Mouse (Mus musculus): Measurements from ENCODE around the gene Mamld1. TPM values are rescaled to one million over a fixed set of nuclear protein-coding genes. Genes with fewer than 3 reads are reported as not detected.
"Not testable (repeated sequence)": the region's sequence is repeated elsewhere in the genome, so short reads cannot be mapped to it uniquely, and the experiment has no call there.

Gene Mamld1
- 10 to 100 TPM; 19.8 to 20.1 TPM for total RNA-seq (2021)

DNA sequence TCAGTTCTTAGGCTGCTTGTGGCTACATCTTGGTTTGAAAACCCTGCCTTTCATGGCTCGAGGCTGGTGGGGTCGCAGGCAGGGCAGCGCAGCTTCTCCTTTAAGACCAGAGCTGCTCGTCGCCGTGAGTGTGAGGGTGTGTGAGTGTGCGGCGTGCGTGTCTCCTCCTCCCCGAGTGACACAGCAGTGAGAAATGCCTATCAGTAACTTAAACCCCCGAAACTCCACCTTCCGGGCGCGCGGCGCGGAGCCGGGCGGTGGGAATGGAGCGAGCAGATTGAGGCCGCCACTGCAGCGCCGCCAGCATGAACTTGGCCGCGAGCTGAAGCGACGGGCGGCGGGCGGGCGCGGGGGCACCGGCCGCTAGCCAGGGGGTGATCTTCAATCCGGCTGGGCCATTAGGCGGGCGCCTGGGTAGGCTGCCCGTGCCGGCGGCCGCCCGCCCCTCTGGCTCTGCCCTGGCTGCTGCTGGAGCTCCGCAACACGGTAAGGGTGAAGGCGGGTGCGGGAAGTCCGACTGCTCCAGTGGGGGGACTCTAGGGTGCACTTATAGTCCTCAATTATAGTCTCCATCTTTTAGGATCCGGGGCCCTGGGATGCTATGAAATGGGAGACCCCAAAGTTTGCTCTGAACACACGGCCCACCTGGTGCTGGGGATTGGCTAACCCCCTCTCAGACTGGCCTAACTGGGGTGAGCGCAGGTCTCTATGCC is at the start of gene Mamld1:
Gene Mamld1, plus strand, starts transcription at position 393 of the 713 bp plus-strand sequence.
- DNase-seq (ENCODE audit: extremely low spot score in 1 of 2, low spot score in 2 of 2): peak; percentile 69 to 86
- intact Hi-C loops (cut with DNase I): loop anchor here (2.0 to 5.0 kb wide), 2 partner anchors 261 to 337 kb away; no protein-coding TSS in a partner anchor

DNA sequence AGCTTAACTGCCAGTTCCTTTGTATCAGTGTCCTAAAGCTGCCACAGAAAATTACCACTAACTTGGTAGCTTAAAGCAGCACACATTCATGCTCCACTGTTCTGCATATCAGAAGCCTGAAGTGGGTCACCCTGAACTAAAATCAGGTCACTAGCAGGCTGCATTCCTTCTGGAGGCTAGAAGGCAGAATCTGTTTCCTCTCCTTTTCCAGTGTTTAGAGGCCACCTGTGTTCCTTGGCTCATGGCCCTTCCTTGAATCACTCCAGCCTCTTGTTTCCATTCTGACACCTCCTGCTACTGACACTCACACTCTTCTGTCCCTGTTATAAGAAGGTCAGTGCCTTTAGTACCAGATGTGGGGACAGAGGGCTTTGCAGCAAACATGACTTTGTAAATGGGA is 25.3 kb upstream of the Mamld1 start:
- no peak for DNase-seq (ENCODE audit: extremely low spot score in 1 of 2, low spot score in 2 of 2)
- intact Hi-C loops (cut with DNase I): no loop called here

DNA sequence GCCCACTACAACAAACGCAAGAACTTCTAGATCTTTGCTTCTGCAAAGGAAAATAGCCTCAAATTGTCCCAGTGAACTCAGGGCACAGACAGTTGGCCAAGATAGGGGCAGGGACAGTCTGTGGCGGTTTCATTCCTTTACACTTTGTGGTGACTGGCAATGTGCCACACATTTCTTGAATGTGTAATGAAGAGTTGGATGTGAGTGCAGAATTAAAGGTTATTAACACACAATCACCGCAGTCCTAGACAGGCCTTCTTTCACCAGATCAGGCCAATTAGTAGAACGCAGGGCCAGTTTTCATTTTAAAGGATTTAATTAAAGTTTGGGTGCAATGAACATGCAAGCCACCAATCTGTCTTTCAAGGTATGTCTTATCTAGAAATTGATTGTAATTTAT is 22.0 kb upstream of the Mamld1 start:
- intact Hi-C loops (cut with DNase I): no loop called here
- DNase-seq (ENCODE audit: extremely low spot score in 1 of 2, low spot score in 2 of 2): no peak

DNA sequence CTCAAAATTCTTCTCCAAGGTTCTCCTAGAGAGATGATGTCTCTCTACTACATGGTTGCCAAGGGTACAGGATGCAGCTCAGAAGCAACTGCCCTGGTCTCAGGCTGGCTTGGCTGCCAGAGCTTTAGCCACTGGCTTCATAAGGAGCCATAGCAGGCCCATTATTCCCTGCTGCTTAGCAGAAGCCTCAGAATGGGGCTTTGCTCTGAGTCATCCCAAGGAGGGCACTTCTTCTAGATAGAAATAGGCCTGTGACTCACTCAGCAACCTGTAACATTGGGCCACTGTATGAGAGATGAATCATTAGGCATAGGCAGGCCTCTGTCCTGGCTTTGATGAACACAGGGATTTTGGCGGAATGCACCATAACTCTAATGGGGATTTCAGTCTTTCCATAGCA is 21.1 kb upstream of the Mamld1 start:
- intact Hi-C loops (cut with DNase I); DNase-seq (ENCODE audit: extremely low spot score in 1 of 2, low spot score in 2 of 2): not testable (repeated sequence)

DNA sequence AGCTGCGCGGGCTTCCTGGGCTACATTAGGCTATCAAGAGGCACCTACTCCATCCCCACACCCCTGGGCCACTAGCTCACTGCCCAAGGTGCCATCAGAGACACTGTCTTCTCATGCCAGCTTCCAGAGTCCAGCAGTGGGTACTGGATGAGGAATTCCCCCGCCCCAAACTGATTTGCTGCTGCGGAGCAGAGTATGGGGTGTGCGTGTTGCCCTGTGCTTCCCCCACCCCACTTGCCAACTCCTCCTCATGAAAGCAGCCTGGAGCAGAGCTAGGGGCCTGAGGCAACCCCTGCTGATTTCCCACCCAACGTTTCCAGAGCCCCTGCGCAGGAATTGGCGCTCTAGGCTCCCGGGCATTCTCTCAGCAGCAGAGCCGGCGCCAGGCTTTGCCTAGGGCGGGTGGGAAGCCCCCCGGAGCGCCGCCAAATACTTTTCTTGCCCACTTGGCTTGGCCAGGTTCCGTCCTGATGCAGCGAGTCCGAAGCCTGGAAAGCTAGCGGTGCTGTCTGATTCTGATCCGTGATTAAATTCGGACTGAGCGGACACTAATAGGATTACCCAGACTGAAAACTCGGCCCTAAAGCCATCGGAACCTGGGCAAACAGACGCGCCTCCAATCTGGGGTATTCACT is 738 bp downstream of the Mamld1 start:
- intact Hi-C loops (cut with DNase I): loop anchor here (2.0 to 5.0 kb wide), 2 partner anchors 260 to 337 kb away; no protein-coding TSS in a partner anchor

DNA sequence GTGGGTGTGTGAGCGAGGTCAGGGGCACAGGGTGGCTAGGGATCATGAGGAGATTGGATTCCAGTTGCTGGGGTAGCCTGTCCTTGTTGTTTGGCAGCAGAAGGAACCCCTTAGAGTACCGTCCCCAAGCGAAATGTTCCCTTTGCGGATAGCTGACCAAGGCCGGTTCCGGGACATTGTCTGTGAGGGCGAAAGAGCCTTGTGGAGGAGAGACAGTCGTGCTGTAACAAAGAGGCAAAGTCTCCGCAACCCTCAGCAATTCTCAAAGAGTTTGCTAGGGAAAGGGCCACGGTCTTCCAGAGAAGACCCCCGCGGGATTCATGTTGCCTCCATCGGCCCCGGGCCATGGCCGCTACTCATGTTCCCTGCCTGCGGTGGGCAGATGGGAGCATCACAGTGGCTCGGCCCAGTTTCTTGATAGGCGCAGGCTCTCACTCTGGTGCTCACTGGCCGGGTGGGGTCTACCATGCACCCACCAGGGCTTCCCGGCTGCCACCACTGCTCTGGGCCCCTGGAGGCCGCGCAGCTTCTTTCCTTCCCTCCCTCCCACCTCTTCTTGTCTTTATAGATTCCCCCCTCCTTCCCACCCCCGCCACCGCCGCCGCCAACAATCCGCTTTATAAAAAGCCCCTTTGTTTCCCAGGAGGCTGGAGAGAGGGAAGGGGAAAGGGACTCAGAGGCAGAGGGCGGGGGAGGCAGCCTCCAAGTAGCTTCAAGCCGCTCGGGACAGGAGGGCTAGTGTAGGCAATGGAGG is 1.5 kb downstream of the Mamld1 start:
- intact Hi-C loops (cut with DNase I): loop anchor here (2.0 to 5.0 kb wide), 2 partner anchors 259 to 336 kb away; no protein-coding TSS in a partner anchor
- DNase-seq (ENCODE audit: extremely low spot score in 1 of 2, low spot score in 2 of 2): peak; percentile 4 to 37

More for the DNA sequence above, 738 bp downstream of the Mamld1 start:
- peak; percentile 9 to 51 for DNase-seq (ENCODE audit: extremely low spot score in 1 of 2, low spot score in 2 of 2)

DNA sequence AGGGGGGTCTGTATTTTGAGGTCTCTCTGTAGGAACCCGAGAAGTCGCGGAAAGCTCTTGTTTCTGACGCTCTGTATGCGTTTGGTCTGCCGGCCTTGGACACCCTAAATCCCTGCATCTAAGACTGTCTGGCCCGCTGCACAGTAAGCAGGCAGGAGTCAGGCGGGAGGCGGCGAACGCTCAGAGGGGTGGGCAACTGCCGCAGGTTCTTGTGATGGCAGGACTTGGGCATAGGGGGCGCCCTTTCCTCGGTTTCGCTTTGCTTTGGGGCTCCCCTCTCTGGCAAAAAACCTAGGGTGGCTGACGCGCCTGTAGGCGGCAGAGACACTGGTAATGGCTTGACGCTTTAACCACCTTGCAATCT is 2.0 kb downstream of the Mamld1 start:
- peak; percentile 64 to 88 for DNase-seq (ENCODE audit: extremely low spot score in 1 of 2, low spot score in 2 of 2)
- intact Hi-C loops (cut with DNase I): loop anchor here (5.0 kb wide), 1 partner anchor 335 kb away; no protein-coding TSS in a partner anchor

DNA sequence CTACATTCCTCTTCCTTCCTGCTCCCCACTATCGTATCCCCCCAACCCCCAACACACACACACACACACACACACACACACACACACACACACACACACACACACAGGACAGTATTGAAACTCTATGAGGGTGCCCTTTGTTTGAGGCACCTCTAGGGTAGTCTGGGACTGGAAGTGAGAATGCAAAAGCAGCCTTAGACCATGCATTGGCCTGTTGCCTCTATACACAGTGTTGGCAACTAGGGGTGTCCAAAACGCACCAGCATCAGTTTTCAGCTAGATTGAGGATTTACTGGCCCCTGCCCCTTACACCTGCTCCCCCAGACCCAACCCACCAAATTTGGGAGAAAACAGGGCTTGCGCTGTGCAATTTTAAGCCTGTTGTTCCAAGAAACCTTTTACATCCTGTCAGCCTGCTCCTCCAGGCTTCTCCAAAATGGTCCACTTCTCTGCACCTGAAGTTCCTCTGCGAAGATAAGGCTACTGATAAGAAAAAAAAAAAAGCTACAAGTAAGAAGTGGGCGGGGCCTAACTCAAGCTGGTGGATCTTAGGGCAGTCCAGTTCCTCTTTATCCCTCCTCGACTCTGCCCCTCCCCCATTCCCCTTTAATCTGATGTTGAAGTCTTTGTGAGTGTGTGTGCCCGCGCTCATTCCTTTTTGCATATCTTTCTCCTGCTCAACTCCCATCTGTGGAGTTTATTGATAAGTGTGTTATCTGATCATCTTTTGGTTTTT is 2.6 kb downstream of the Mamld1 start:
- intact Hi-C loops (cut with DNase I): loop anchor here (5.0 kb wide), 1 partner anchor 335 kb away; no protein-coding TSS in a partner anchor
- peak in 1 of 2 experiments; percentile 60 for DNase-seq (ENCODE audit: extremely low spot score in 1 of 2, low spot score in 2 of 2)

DNA sequence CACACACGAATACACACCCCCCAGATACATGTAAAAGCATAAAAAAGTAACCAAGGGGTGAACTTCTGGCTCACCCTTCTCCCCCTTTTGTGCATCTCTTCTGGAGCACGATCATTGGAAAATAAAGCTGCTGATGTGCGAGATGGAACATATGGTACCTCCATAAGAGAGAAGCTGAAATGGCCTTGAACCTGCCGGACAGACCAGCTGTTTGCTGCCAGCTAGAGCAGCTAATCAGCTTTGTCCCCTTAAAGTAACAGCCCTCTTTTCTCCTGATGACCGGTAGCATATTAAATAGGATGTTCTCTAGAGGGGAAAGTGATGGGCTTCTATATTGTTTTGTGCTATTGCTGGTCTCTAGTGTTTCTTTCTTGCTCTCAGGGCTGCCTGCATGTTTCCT is 3.2 kb downstream of the Mamld1 start:
- intact Hi-C loops (cut with DNase I): loop anchor here (5.0 kb wide), 1 partner anchor 334 kb away; no protein-coding TSS in a partner anchor
- no peak for DNase-seq (ENCODE audit: extremely low spot score in 1 of 2, low spot score in 2 of 2)

DNA sequence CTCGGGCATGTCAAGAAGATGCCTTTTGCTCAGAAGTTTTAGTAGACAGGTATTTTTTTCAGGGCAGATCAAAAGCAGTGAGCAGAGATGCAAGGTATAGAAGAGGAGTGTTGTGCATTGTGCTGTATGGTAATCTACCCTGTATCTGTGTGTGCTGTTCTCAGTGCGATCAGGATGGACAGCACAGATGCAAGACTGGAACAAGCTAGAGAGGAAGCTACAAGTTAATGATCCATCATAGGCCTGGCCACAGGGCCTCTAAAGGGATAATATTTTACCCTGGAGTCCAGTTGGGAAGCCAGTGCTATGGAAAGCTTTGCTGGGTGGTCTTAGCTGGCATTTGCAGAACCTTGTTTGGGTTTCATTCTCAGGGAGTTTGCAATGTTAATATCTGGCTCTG is 6.9 kb downstream of the Mamld1 start:
- intact Hi-C loops (cut with DNase I): no loop called here
- no peak for DNase-seq (ENCODE audit: extremely low spot score in 1 of 2, low spot score in 2 of 2)

DNA sequence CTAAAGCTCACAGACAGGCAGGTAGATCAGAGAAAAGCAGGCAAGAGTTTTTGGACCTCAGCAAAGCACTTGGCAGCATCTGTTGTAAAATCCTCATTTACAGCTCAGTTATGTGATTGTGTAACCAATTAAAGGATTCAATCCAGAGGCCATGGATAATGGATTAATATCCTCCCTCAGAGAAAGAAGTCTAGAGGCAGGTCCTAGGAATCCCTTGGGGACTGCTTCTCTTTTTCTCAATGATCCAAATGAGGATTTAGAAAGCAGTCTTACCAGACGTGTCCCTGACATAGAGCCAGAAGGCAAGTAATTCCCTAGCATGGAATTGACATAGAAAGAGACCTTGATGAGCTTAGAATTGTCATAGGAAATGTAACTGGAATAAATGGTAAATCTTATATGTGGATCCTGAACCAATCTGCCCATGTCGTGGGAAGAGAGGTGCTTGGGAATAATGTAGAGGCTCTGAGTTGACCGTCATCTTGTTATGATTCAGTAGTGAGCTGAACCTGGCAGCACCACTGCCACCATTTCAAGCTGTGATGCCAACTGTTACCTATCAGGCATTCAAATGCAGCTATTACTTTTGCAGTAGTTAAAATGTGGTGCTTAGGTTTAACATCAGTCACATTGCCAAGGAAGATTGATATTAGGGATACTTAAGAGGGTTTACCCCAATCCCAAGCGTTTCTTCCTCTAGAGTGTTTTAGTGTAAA is 35.2 kb downstream of the Mamld1 start:
- intact Hi-C loops (cut with DNase I): no loop called here

DNA sequence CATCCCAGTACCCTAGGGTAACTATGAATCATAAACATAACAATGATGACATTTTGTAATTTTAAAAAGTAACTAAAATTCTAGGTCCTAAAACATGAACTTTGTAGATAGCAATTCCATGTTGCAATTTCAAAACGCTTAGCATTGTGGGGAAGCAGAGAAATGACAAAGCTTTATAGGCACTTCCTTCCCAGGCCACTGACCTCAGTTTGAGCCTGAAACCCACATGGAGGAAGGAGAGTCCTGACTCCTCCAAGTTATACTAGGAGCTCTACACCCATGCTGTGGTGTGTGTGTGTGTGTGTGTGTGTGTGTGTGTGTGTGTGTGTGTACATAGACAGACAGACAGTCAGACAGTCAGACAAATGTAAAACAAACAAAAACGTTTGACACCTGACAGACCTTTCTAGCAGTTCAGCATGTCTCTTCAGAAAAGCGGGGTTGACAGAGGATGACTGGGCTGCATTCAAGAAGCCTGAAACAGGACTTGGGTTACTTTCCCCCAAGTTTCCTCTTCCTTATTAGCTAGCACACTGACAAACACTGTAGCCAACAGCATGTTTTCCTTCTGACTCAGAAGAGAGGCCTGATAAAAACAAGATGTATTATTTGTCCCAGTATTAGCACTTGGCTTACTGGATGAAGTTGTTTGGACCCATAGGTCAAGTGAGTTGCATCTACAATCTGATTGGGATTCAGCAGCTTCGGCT is 37.5 kb downstream of the Mamld1 start:
- intact Hi-C loops (cut with DNase I): no loop called here
- DNase-seq (ENCODE audit: extremely low spot score in 1 of 2, low spot score in 2 of 2): no peak

More for the DNA sequence above, 35.2 kb downstream of the Mamld1 start:
- no peak for DNase-seq (ENCODE audit: extremely low spot score in 1 of 2, low spot score in 2 of 2)

DNA sequence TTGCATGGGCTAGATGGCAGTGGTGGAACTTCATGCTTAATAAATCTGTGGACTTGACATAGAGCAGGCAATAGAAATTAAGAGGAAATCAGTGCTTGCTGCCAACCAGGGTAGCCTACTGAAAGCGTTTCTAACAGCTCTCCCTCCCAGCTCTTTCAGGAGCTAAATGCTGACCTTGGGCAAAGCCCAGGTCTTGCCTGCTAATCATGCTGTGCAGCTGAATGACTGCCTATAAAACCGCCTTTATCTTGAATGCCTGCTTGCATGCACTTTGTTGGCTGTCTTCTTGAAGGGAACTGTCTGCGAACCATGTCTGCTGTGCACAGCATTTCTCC is 38.0 kb downstream of the Mamld1 start:
- intact Hi-C loops (cut with DNase I): no loop called here

DNA sequence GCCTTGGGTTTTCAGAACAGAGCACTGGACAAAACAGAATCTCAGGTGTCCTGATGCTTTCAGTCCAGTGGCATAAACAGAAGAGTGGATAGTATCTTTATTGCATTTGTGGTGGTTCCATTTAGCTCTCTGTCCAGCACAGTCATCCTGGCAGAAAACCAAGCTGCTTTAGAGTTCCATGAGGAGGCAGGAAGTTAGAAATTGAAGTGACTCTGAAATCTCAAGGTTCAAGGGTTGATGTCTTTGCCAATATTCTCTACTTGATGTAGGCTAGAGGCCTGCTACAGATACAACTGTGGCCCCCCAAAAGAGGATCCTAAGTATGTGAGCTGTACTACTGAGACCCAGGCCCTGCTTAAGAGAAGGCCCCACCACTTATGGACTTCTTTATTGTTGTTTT is 55.8 kb downstream of the Mamld1 start:
- DNase-seq (ENCODE audit: extremely low spot score in 1 of 2, low spot score in 2 of 2): no peak
- intact Hi-C loops (cut with DNase I): no loop called here

More for the DNA sequence above, 38.0 kb downstream of the Mamld1 start:
- no peak for DNase-seq (ENCODE audit: extremely low spot score in 1 of 2, low spot score in 2 of 2)

DNA sequence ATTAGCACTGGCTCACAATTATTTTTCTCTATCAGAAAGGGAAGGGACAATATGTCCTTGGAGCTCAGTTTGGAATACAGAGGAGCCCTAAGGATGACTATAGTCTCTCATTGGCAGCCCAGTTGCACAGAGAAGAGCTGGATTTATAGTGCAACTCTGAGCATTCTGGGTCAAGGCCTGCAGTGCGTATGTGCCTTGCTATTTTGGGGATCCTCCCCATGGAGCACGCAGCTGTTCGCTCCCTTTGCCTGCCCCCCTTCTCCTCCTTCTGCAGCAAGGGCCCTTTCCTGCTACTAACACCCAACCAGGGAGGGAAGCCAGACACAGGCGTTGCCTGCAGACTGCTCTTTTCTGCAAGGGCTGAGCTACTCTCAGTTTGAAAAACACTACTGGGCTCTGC is 56.3 kb downstream of the Mamld1 start:
- peak in 1 of 2 experiments; percentile 32 for DNase-seq (ENCODE audit: extremely low spot score in 1 of 2, low spot score in 2 of 2)
- intact Hi-C loops (cut with DNase I): no loop called here

DNA sequence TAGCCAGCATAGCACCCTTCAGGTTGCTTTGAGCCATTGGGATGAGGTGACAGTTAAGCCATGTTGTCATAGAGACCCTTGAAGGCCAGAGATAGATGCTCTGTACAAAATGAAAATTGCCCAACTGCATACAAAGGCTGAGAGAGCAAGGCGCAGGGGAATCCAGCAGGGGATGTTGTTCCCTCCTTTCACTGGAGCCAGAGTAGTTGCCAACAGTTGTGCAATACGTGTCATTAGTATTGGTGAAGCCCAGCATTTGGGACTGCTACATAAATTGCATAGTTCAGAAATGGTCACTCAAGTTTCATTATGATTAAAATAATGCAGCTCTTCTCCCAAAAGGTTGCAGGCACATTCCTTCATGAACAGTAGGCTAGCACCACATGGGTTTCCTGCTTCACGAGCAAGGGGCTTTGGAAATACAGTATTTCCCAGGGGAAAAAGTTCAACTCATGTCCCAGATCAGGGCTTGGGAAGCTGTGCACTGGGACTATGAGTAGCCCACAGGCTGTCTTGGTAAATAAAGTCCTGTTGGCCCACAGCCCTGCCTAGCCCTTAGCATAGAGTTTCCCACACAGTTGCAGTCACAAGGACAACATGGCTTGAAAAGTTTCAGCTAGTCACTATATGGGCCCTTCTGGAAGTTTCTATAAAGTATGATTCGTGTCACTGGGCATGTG is 58.1 kb downstream of the Mamld1 start:
- intact Hi-C loops (cut with DNase I): no loop called here
- DNase-seq (ENCODE audit: extremely low spot score in 1 of 2, low spot score in 2 of 2): no peak

DNA sequence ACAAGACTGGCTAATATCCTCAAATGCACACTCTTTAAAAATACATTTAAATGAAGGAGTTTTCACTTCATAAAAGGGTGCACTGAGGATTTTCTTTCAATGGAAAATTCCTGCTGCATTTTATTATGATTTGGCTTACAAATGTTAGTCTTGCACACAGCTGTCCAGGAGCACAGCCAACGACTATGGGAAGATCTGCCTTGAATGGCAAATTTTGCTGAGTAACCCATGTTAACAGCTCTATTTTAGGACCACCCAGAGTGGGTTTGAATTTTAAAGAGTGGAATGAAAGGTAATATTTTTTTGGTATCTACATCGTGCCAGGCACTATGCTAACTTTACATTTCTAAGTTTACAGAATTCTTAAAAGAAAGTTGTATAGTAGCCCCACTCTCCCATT is 60.3 kb downstream of the Mamld1 start:
- intact Hi-C loops (cut with DNase I): no loop called here
- DNase-seq (ENCODE audit: extremely low spot score in 1 of 2, low spot score in 2 of 2): no peak
